Mouse (Mus musculus): ENCODE results near the gene Gm10320. TPM values are rescaled to one million over a fixed set of nuclear protein-coding genes. Genes with fewer than 3 reads are reported as not detected.
A peak's percentile ranks its signal among the peaks of the same experiment; 100 is the strongest.

Gm10320 gene
- total and polyA plus RNA-seq, 2 experiments from 2014 or later = 1.2 TPM; not detected in 1

DNA sequence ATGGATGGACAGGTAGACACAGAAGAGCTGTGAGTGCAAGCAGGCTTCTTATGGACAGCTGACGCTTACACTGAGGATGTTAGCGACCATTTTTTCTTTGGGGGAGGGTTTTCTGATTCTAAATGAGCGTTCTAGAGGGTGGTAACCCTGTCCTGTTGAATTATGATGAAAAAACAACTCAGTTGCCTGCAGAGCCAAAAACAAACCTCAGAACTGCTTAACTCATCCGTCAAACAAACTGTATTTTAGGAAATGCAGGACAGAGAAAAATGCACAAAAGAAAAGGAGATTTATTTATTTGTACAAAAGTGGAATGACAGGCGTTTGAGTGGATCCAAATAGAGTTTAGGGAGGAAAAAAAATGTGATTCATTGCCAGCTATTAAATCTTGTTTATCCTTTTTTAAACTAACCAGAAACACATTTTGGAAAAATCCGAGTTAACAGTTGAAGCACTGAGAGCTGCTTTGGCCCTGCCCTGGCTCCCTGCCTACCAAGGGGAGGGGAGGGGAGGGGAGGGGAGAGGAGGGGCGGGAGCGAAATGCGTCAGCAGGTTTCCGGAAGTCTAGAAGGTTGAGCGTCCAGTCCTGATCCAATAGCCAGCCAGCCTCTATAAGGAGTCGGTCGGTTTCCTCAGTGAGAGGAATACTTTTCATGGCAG, 51.4 kb downstream of the Gm10320 start:
- Histone ChIP-seq H3K36me3 (ENCODE audit: insufficient read depth, low read length) (no peaks in the 10 kb centered on the region), H3K4me2 (ENCODE audit: low read depth, low read length, poor library complexity, severe bottlenecking) (no peak overlapping the region), H3K9ac (replicated peaks; ENCODE audit: low read length, poor library complexity, severe bottlenecking) (no peak overlapping the region), H3K9me3 (ENCODE audit: low read length) (no peaks in the 10 kb centered on the region), H3K4me1 (ENCODE audit: insufficient read depth, low read length) (no peaks in the 10 kb centered on the region), H3K4me3 (ENCODE audit: low read depth, low read length) (no peak overlapping the region), H3K27me3 (ENCODE audit: insufficient read depth, low read length) (no peaks in the 10 kb centered on the region), H3K27ac (ENCODE audit: low read depth, low read length) (no peak overlapping the region)
- ATAC-seq (ENCODE audit: low FRiP score) (no peak), DNase-seq (ENCODE audit: low spot score) (peak; percentile 10)
- 53% methylated on average over 13 of the region's 13 CpGs for WGBS
- no peak for TF ChIP-seq CTCF (IDR thresholded peaks at IDR 0.05)

Other genes with a start within 250 kb of the Gm10320 start
- 24.7 and 35.2 TPM in 2 replicates for gene Utp15, start 229.0 kb downstream of the Gm10320 start, total RNA-seq (2014; rRNA removed)
- 24.1 and 26.0 TPM in 2 replicates for gene Utp15, start 229.0 kb downstream of the Gm10320 start, polyA plus RNA-seq (2015; fragmentation: Nextera tagmentation; extraction: Ambion mirVana)
- 81.8 and 102 TPM in 2 replicates for gene Ankra2, start 228.9 kb downstream of the Gm10320 start, total RNA-seq (2014; rRNA removed)
- 102 and 109 TPM in 2 replicates for gene Ankra2, start 228.9 kb downstream of the Gm10320 start, polyA plus RNA-seq (2015; fragmentation: Nextera tagmentation; extraction: Ambion mirVana)
- 3.0 TPM in 1 of 2 replicates, not detected in the other for gene Gm21976, start 212.1 kb downstream of the Gm10320 start, total RNA-seq (2014; rRNA removed)
- gene Gm21976, start 212.1 kb downstream of the Gm10320 start, polyA plus RNA-seq (2015; fragmentation: Nextera tagmentation; extraction: Ambion mirVana) = not detected in 2 replicates
- 269 and 303 TPM in 2 replicates for gene Btf3, start 175.0 kb downstream of the Gm10320 start, total RNA-seq (2014; rRNA removed)
- 441 and 472 TPM in 2 replicates for gene Btf3, start 175.0 kb downstream of the Gm10320 start, polyA plus RNA-seq (2015; fragmentation: Nextera tagmentation; extraction: Ambion mirVana)
- 2.4 and 2.5 TPM in 2 replicates for gene Foxd1, start 137.8 kb downstream of the Gm10320 start, total RNA-seq (2014; rRNA removed)
- 0.59 and 0.74 TPM in 2 replicates for gene Foxd1, start 137.8 kb downstream of the Gm10320 start, polyA plus RNA-seq (2015; fragmentation: Nextera tagmentation; extraction: Ambion mirVana)
- gene Tmem174, start 145.4 kb upstream of the Gm10320 start, total RNA-seq (2014; rRNA removed) = not detected in 2 replicates
- not detected in 2 replicates for gene Tmem174, start 145.4 kb upstream of the Gm10320 start, polyA plus RNA-seq (2015; fragmentation: Nextera tagmentation; extraction: Ambion mirVana)
- not detected in 2 replicates for gene Tmem171, start 202.8 kb upstream of the Gm10320 start, total RNA-seq (2014; rRNA removed)
- 0.15 TPM in 1 of 2 replicates, not detected in the other for gene Tmem171, start 202.8 kb upstream of the Gm10320 start, polyA plus RNA-seq (2015; fragmentation: Nextera tagmentation; extraction: Ambion mirVana)

All from midbrain, postnatal 0 days (tissue).